ENCODE assay signal across 9 mouse cellular contexts in genomic region chr10:77926140-77926539, GRCm38 (mm10). TPM values are rescaled to one million over a fixed set of nuclear protein-coding genes. Genes with fewer than 3 reads are reported as not detected.
A peak's percentile ranks its signal among the peaks of the same experiment; 100 is the strongest.
DNase-seq lines count a peak whose midpoint lies in the region; ATAC-seq and TF ChIP-seq lines count a peak whose summit lies in the region.
"Had no signal": no experiment of that assay in that cellular context is flagged by ENCODE, and none has a peak within 500 bp of the region (broad histone marks: within the 10 kb centered on the region; RNA-seq: fewer than 3 reads in every experiment).

No protein-coding gene starts in this region.

- no peak overlapping the region for H3K4me3 ChIP-seq in kidney, postnatal 0 days (replicated peaks; ENCODE audit: low read depth, low read length)
- H3K4me3 ChIP-seq: neural tube, embryonic 13.5 days had no signal

- H3K4me2 ChIP-seq in kidney, postnatal 0 days (ENCODE audit: low read length): no peak overlapping the region
- H3K4me2 ChIP-seq: neural tube, embryonic 13.5 days had no signal

- H3K36me3 ChIP-seq in kidney, postnatal 0 days (ENCODE audit: insufficient read depth, low read length): no peaks in the 10 kb centered on the region
- H3K36me3 ChIP-seq: neural tube, embryonic 13.5 days had no signal

- WGBS in kidney, postnatal 0 days: 44% methylated on average over 7 of the region's 7 CpGs

- no peaks in the 10 kb centered on the region for H3K9me3 ChIP-seq in kidney, postnatal 0 days (replicated peaks; ENCODE audit: low read length)
- H3K9me3 ChIP-seq: neural tube, embryonic 13.5 days had no signal

- H3K4me1 ChIP-seq in kidney, postnatal 0 days (replicated peaks; ENCODE audit: insufficient read depth, low read length): no peaks in the 10 kb centered on the region
- H3K4me1 ChIP-seq: neural tube, embryonic 13.5 days had no signal

- TF ChIP-seq CTCF in kidney, postnatal 0 days (IDR thresholded peaks at IDR 0.05; ENCODE audit: low read depth): peak; percentile 58

- DNase-seq in cerebellum, adult 11-12 months: peak; percentile 29
- no peak for DNase-seq in cerebellum, adult 9-11 months
- DNase-seq in ovary, postnatal 14 days (ENCODE audit: low spot score): peak; percentile 25
- DNase-seq in ovary, postnatal 10 days (ENCODE audit: low spot score): no peak
- peak; percentile 70 to 79 for DNase-seq in cerebellum, postnatal 10 days
- DNase-seq in kidney, postnatal 0 days (ENCODE audit: low spot score): peak; percentile 17
- peak; percentile 37 to 47 for DNase-seq in lung, adult 18-20 months
- DNase-seq in spleen, postnatal 14 days (ENCODE audit: low spot score in 2 of 2): peak; percentile 24 to 59

- no peak overlapping the region for H3K9ac ChIP-seq in kidney, postnatal 0 days (ENCODE audit: low read depth, low read length)
- H3K9ac ChIP-seq: neural tube, embryonic 13.5 days had no signal

- no peak overlapping the region for H3K27ac ChIP-seq in kidney, postnatal 0 days
- H3K27ac ChIP-seq: neural tube, embryonic 13.5 days had no signal

- ATAC-seq in kidney, postnatal 0 days (replicated peaks; ENCODE audit: low FRiP score, low read depth): no peak

- no peaks in the 10 kb centered on the region for H3K27me3 ChIP-seq in kidney, postnatal 0 days (ENCODE audit: insufficient read depth, low read length)
- H3K27me3 ChIP-seq: neural tube, embryonic 13.5 days had no signal

RNA-seq across cellular contexts. Expression of gene Lrrc3, which starts 23.8 kb away (rescaled TPM):
- 2.9 and 3.0 TPM in 2 replicates for polyA plus RNA-seq in kidney, postnatal 0 days (2015; fragmentation: Nextera tagmentation; extraction: Ambion mirVana)

RNA-seq across cellular contexts. Expression of gene Trpm2, which starts 44.2 kb away (rescaled TPM):
- 0.20 and 0.40 TPM in 2 replicates for polyA plus RNA-seq in kidney, postnatal 0 days (2015; fragmentation: Nextera tagmentation; extraction: Ambion mirVana)

RNA-seq across cellular contexts. Expression of gene 1810043G02Rik, which starts 52.2 kb away (rescaled TPM):
- 29.8 and 32.0 TPM in 2 replicates for polyA plus RNA-seq in kidney, postnatal 0 days (2015; fragmentation: Nextera tagmentation; extraction: Ambion mirVana)

Comparison
In these comparisons a context has a peak if more than half of its experiments do, and no peak if none do; other contexts are left out.
1. DNase-seq: peak in cerebellum, adult 11-12 months (single experiment), ovary, postnatal 14 days (single experiment), cerebellum, postnatal 10 days (2 of 2), kidney, postnatal 0 days (single experiment), lung, adult 18-20 months (2 of 2) and spleen, postnatal 14 days (2 of 2); none in cerebellum, adult 9-11 months (single experiment) and ovary, postnatal 10 days (single experiment).